Mouse (Mus musculus): Measurements from ENCODE around the gene Sh2d3c. TPM values are rescaled to one million over a fixed set of nuclear protein-coding genes. Genes with fewer than 3 reads are reported as not detected.
A peak's percentile ranks its signal among the peaks of the same experiment; 100 is the strongest.

The Sh2d3c gene
- polyA plus RNA-seq, 1 experiment = 51.8 TPM

DNA sequence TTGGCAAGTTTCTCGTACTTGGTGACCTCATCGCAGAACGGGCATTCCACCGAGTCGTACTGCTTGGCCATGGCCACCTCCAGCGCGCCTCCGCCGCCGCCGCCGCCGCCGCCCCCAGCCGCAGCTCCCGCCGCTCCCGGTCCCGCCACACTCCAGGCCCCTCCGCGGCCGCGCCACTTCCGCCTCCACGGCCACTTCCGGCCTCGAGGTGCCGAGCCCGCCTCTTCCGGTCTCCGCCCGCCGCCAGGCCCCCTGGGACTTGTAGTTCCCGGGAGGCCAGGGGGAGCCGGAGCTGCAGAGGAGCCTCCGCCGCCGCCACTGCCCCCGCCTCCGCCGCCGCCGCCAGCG is 8.3 kb upstream of the Sh2d3c start:
- peak overlapping the region; percentile 97 for H3K27ac ChIP-seq (ENCODE audit: control insufficient read depth, insufficient read depth, low read depth, low read length, poor library complexity)
- TF ChIP-seq CTCF (IDR thresholded peaks at IDR 0.05; ENCODE audit: control insufficient read depth, insufficient read depth, low read length) (no peak), POLR2A (IDR thresholded peaks at IDR 0.05; ENCODE audit: borderline replicate concordance, control insufficient read depth, low read depth, low read length) (no peak)
- H3K4me1 ChIP-seq (ENCODE audit: control insufficient read depth, insufficient read depth, low read length) = peaks cover 10% of the 10 kb centered on the region
- peak overlapping the region; percentile 92 for H3K4me3 ChIP-seq (replicated peaks; ENCODE audit: control insufficient read depth, low read depth, low read length)
- WGBS = under 1% methylated on average over 40 of the region's 44 CpGs

DNA sequence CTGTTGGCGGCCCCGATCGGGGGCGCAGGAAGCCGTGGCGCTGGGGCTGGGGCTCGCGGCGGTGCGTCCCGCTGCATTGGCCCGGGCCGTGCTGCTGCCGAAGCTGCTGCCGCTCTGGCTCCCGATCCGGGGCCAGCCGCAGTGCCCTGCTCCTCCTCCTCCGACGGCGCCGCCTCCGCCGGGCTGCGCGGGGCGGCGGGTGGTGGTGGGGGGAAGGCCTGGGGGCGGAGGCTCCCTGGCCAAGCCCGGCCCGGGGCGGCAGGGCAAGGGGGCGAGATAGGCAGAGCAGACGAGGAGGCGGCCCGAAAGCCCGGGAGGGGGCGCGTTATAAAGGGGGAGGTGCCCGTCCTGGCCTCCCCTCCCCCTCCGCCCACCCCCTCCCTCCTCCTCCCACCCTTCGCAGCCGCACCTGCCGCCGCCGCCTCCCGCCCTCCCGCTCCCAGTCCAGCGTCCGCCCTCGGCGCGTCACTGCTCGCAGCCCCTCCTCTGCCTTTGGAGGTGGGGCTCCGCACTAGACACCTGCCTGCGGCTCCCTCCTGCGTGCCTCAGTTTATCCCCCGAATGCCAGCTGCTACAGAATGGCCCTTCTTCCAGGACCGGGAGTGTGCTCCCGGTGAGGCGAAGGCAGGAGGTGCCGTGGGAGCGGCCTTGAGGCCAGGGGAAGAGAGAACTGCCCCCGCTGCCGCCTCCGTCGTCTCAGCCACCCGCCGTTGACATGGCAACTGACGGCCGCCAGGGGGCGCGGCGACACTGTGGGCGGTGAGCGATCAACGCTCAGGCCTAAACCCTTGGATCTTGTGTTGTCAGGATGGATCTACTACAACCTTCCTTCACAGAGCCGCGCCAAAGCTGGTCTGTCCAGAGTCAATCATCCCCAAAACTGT is 7.7 kb upstream of the Sh2d3c start, which contains the start of gene Cdk9:
Cdk9 (minus strand) TSS at position 143 of the 884 bp plus-strand sequence.
- H3K4me3 ChIP-seq (replicated peaks; ENCODE audit: control insufficient read depth, low read depth, low read length) = peak within 1 kb of the TSS; percentile 92
- H3K27ac ChIP-seq (ENCODE audit: control insufficient read depth, insufficient read depth, low read depth, low read length, poor library complexity) = peak within 1 kb of the TSS; percentile 97
- under 1% methylated on average over 67 of the region's 79 CpGs for WGBS
- peaks cover 10% of the 10 kb centered on the region for H3K4me1 ChIP-seq (ENCODE audit: control insufficient read depth, insufficient read depth, low read length)
- TF ChIP-seq POLR2A (IDR thresholded peaks at IDR 0.05; ENCODE audit: borderline replicate concordance, control insufficient read depth, low read depth, low read length) (peak; percentile 31; the same call in 1 of the 2 replicates), CTCF (IDR thresholded peaks at IDR 0.05; ENCODE audit: control insufficient read depth, insufficient read depth, low read length) (peak; percentile 98)

DNA sequence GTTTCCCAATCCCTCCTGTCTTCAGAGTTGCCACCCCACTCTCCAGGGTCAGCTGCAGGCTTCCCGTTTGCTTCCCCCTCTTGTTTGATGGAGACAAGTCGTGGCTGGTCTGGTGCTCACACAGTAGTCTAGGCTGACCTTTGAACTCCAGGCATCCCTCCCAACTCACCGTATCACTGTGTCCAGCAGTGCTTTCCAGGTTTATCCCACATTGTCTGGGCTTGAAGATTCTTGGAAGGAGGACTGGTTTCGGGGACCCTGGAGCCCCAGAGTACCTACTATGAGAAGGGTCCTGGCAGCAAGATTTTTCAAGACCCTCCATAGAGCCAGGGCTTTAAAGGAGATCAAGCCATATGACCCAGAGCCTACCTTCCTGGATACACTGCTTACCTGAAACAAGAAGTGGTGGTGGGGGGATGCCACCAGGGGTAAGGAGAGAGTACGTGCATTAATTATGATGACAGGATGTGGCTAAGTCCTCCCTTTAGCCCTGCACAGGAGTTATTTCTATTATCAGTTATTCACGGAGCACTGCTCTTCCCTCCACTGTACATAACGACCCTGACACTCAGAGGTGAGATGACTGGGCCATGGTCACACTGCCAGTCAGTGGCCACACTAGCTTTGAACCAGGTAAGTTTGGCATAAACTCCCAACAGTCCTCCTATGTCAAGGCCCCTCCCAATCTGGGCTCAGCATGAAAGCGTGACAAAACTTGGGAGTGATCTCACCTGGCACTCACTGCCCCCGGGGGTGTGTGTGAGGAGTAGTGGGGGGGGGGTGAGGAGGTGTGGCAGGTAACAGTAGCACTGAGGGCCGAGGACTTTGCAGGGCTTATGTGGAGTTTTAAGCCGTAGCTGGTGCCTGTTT is 6.5 kb upstream of the Sh2d3c start:
- Histone ChIP-seq H3K27ac (ENCODE audit: control insufficient read depth, insufficient read depth, low read depth, low read length, poor library complexity) (peak overlapping the region; percentile 94), H3K4me3 (replicated peaks; ENCODE audit: control insufficient read depth, low read depth, low read length) (no peak overlapping the region), H3K4me1 (ENCODE audit: control insufficient read depth, insufficient read depth, low read length) (peaks cover 16% of the 10 kb centered on the region)
- TF ChIP-seq CTCF (IDR thresholded peaks at IDR 0.05; ENCODE audit: control insufficient read depth, insufficient read depth, low read length) (no peak), POLR2A (IDR thresholded peaks at IDR 0.05; ENCODE audit: borderline replicate concordance, control insufficient read depth, low read depth, low read length) (no peak)
- 22% methylated on average over 11 of the region's 11 CpGs for WGBS

DNA sequence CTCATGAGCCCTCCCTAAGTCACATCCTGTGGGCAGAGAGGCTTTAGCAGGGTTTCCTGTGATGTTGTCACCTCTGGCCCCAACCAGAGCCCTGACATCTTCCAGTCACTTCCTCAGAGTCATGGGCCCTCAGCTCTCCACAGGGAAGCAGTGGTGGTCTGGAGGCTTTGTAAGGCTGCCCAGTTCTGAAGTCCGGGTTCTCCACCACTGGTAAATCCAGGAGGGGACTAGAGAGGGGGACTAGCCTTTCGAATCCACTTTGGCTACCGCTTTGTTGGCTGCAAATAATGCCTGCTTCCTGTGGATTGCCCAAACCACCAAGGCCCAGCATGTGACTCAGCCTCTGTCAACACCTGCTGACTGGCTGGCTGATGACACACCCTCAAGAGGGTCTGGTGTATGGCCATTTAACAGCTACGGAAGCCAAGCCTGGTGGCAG is 5.8 kb upstream of the Sh2d3c start:
- H3K27ac ChIP-seq (ENCODE audit: control insufficient read depth, insufficient read depth, low read depth, low read length, poor library complexity) = peak overlapping the region; percentile 94
- 2% methylated on average over 4 of the region's 4 CpGs for WGBS
- no peak overlapping the region for H3K4me3 ChIP-seq (replicated peaks; ENCODE audit: control insufficient read depth, low read depth, low read length)
- TF ChIP-seq POLR2A (IDR thresholded peaks at IDR 0.05; ENCODE audit: borderline replicate concordance, control insufficient read depth, low read depth, low read length) (no peak), CTCF (IDR thresholded peaks at IDR 0.05; ENCODE audit: control insufficient read depth, insufficient read depth, low read length) (0 out of 2 replicates have a peak, but pooled peaks have one; percentile 13)
- peaks cover 17% of the 10 kb centered on the region for H3K4me1 ChIP-seq (ENCODE audit: control insufficient read depth, insufficient read depth, low read length)

DNA sequence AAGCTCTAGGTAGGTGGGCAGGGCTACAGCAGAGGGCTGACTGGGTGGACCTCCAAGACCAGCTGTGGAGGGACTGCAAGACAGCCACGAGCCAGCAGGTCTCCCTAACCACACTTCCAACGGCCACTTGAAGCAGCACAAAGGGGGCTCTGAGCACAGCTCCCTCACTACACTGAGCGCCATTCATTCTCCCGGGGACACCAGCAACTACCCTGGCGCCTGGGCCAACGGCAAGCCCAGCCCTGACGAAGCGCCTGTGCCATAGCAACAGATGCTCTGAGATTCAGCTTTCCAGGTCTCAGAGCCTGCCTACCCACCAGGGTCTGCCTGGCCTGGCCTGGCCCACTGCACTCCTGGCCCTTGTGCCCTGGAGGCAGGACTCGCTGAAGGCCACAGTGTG is 2.1 kb upstream of the Sh2d3c start:
- Histone ChIP-seq H3K27ac (ENCODE audit: control insufficient read depth, insufficient read depth, low read depth, low read length, poor library complexity) (peak overlapping the region; percentile 81), H3K4me1 (ENCODE audit: control insufficient read depth, insufficient read depth, low read length) (peaks cover 22% of the 10 kb centered on the region), H3K4me3 (replicated peaks; ENCODE audit: control insufficient read depth, low read depth, low read length) (no peak overlapping the region)
- TF ChIP-seq POLR2A (IDR thresholded peaks at IDR 0.05; ENCODE audit: borderline replicate concordance, control insufficient read depth, low read depth, low read length) = no peak
- no peak for TF ChIP-seq CTCF (IDR thresholded peaks at IDR 0.05; ENCODE audit: control insufficient read depth, insufficient read depth, low read length)
- 38% methylated on average over 9 of the region's 9 CpGs for WGBS

DNA sequence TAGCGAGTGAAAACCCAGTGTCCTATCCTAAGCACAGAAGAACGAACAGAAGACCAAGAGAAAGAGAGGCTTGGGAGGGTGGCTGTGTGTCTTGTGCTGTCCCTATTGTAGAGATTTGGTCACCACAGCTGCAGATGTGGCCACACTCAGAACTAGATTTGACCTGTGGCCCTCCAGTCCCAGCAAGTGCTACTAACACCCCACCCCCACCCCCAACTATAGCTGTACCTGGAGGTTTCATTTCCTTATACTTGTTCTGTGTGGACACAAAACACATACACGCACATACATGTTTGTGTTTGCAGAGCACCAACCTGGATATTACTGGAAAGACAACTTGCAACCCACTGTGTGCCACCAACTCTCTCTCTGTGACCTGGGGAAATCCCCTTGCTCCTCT is 802 bp upstream of the Sh2d3c start:
- peak overlapping the region; percentile 4 for H3K4me3 ChIP-seq (replicated peaks; ENCODE audit: control insufficient read depth, low read depth, low read length)
- H3K27ac ChIP-seq (ENCODE audit: control insufficient read depth, insufficient read depth, low read depth, low read length, poor library complexity) = peak overlapping the region; percentile 81
- H3K4me1 ChIP-seq (ENCODE audit: control insufficient read depth, insufficient read depth, low read length) = peaks cover 20% of the 10 kb centered on the region
- WGBS = 70% methylated on average over 3 of the region's 3 CpGs
- TF ChIP-seq CTCF (IDR thresholded peaks at IDR 0.05; ENCODE audit: control insufficient read depth, insufficient read depth, low read length) (no peak), POLR2A (IDR thresholded peaks at IDR 0.05; ENCODE audit: borderline replicate concordance, control insufficient read depth, low read depth, low read length) (no peak)

DNA sequence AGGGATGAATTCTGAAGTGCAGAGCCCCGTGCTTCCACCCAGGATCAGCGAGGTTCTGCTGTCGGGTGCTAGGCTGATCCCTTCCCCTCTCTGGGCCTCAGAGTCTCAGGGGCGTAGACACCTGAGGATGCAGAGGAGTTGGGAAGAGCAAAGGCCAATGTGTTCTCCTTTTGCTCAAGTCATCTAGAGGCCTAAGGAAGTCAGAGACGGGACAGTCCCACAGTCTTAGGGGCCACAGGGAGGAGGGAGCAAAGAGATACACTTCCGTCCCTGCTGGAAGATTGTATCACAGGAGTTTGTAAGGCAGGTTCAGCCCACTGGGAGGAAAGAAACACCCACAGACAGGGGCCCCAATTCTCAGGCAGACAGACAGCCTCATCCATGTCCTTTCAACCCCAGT is 1.2 kb downstream of the Sh2d3c start:
- Histone ChIP-seq H3K4me1 (ENCODE audit: control insufficient read depth, insufficient read depth, low read length) (peaks cover 16% of the 10 kb centered on the region), H3K4me3 (replicated peaks; ENCODE audit: control insufficient read depth, low read depth, low read length) (peak overlapping the region; percentile 68), H3K27ac (ENCODE audit: control insufficient read depth, insufficient read depth, low read depth, low read length, poor library complexity) (peak overlapping the region; percentile 81)
- WGBS = 3% methylated on average over 6 of the region's 6 CpGs
- TF ChIP-seq CTCF (IDR thresholded peaks at IDR 0.05; ENCODE audit: control insufficient read depth, insufficient read depth, low read length) = no peak
- TF ChIP-seq POLR2A (IDR thresholded peaks at IDR 0.05; ENCODE audit: borderline replicate concordance, control insufficient read depth, low read depth, low read length) = no peak

DNA sequence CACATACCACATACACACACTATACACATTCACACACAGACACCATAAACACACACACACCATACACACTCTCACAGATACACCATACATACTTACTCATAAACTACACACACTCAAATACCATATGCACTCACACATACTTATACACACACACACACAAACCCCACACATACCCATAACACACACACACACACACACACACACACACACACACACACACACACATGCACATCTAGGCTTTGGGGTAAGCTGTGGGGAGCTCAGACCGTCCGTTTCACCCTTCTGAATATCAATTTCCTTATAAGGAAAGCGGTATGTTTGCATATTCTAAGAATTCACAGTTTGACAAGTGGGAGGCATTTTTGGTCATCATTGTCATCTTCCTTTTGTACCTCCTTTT is 1.7 kb downstream of the Sh2d3c start:
- peaks cover 16% of the 10 kb centered on the region for H3K4me1 ChIP-seq (ENCODE audit: control insufficient read depth, insufficient read depth, low read length)
- peak overlapping the region; percentile 68 for H3K4me3 ChIP-seq (replicated peaks; ENCODE audit: control insufficient read depth, low read depth, low read length)
- TF ChIP-seq CTCF (IDR thresholded peaks at IDR 0.05; ENCODE audit: control insufficient read depth, insufficient read depth, low read length) (no peak), POLR2A (IDR thresholded peaks at IDR 0.05; ENCODE audit: borderline replicate concordance, control insufficient read depth, low read depth, low read length) (no peak)
- WGBS = 19% methylated on average over 3 of the region's 3 CpGs
- peak overlapping the region; percentile 81; the same call in 1 of the 2 replicates for H3K27ac ChIP-seq (ENCODE audit: control insufficient read depth, insufficient read depth, low read depth, low read length, poor library complexity)

All from bone marrow, adult 2 months (tissue).